Mouse (Mus musculus) splenic B cell, adult 2 months (primary cell): ENCODE measurements around the gene Tarsl2.

ENCODE experiments used
- DNase-seq: peaks from one replicate; pipeline ENCODE4 v3.0.0-alpha.2; 2011; ENCODE audit warnings: low read depth, low spot score
- H3K27me3 ChIP-seq: 2 replicates; pipeline ENCODE4 v1.6.1; 2012; ENCODE audit warnings: mild to moderate bottlenecking, low read length, moderate library complexity, mixed read lengths; ENCODE audit not compliant: control insufficient read depth, poor library complexity, insufficient read depth, severe bottlenecking
- H3K36me3 ChIP-seq: 2 replicates; pipeline ENCODE4 v1.6.1; 2012; ENCODE audit warnings: mild to moderate bottlenecking, low read length, moderate library complexity, mixed read lengths; ENCODE audit not compliant: control insufficient read depth, poor library complexity, insufficient read depth, severe bottlenecking

Tarsl2 gene

GRCm38 (mm10) chr7:65735261-65735660, 90.6 kb downstream of the Tarsl2 start:
- no peaks in the 10 kb centered on the region for H3K27me3 ChIP-seq
- no peak for DNase-seq

GRCm38 (mm10) chr7:65737286-65738040, 92.8 kb downstream of the Tarsl2 start:
- Histone ChIP-seq H3K27me3 (no peaks in the 10 kb centered on the region), H3K36me3 (no peaks in the 10 kb centered on the region)
- no peak for DNase-seq

More at GRCm38 (mm10) chr7:65735261-65735660, 90.6 kb downstream of the Tarsl2 start:
- no peaks in the 10 kb centered on the region for H3K36me3 ChIP-seq
